Mouse (Mus musculus) kidney, postnatal 0 days (tissue): ENCODE measurements around the gene Tub. TPM values are rescaled to one million over a fixed set of nuclear protein-coding genes. Genes with fewer than 3 reads are reported as not detected.

ENCODE experiments used
- ATAC-seq: fragments of 200-750 bp; cut with Nextera tagmentation; replicated peaks from 2 replicates; pipeline ENCODE4 v1.8.0; 2017; ENCODE audit warnings: low read depth, moderate number of reproducible peaks, moderate TSS enrichment, moderate library complexity; ENCODE audit not compliant: low FRiP score
- DNase-seq: peaks from one replicate; pipeline ENCODE4 v3.0.0-alpha.2; 2016; ENCODE audit warnings: low spot score
- H3K27ac ChIP-seq: fragments of 300-500 bp; sonication (generic); 2 replicates; pipeline ENCODE4 v1.5.1; 2014; ENCODE audit warnings: mild to moderate bottlenecking
- H3K27me3 ChIP-seq: fragments of 300-500 bp; sonication (generic); 2 replicates; pipeline ENCODE4 v1.6.1; 2014; ENCODE audit warnings: low read length, mixed read lengths; ENCODE audit not compliant: insufficient read depth
- H3K36me3 ChIP-seq: fragments of 300-500 bp; sonication (generic); 2 replicates; pipeline ENCODE4 v1.6.1; 2014; ENCODE audit warnings: low read length, mixed read lengths; ENCODE audit not compliant: insufficient read depth
- H3K4me1 ChIP-seq: fragments of 300-500 bp; sonication (generic); replicated peaks from 2 replicates; pipeline ENCODE4 v1.6.1; 2014; ENCODE audit warnings: antibody characterized with exemption, low read length, mixed read lengths; ENCODE audit not compliant: insufficient read depth
- H3K4me2 ChIP-seq: fragments of 300-500 bp; sonication (generic); 2 replicates; pipeline ENCODE4 v1.6.1; 2014; ENCODE audit warnings: mild to moderate bottlenecking, low read length, moderate library complexity, mixed read lengths
- H3K4me3 ChIP-seq: fragments of 300-500 bp; sonication (generic); replicated peaks from 2 replicates; pipeline ENCODE4 v1.5.1; 2014; ENCODE audit warnings: low read depth, low read length
- H3K9ac ChIP-seq: fragments of 300-500 bp; sonication (generic); 2 replicates; pipeline ENCODE4 v1.6.1; 2014; ENCODE audit warnings: low read depth, low read length
- H3K9me3 ChIP-seq: fragments of 300-500 bp; sonication (generic); replicated peaks from 2 replicates; pipeline ENCODE4 v1.6.1; 2016; ENCODE audit warnings: low read length, inconsistent platforms, mixed read lengths
- CTCF ChIP-seq: IDR thresholded peaks from 2 replicates; pipeline ENCODE4 v1.5.1; 2016; ENCODE audit warnings: antibody characterized with exemption, low read depth, mild to moderate bottlenecking, moderate library complexity
- WGBS: fragments of 180-500 bp; shearing (Covaris S2); extraction: QIAGEN DNeasy Blood & Tissue Kit; methylation state at CpG from one replicate; pipeline ENCODE4 v1.1.7; 2014; 5-methylcytosine and 5-hydroxymethylcytosine counted together
- polyA plus RNA-seq: library from polyadenylated mRNA; unstranded; fragments of >200 nt; fragmentation: Nextera tagmentation; extraction: Ambion mirVana; gene quantifications from 2 replicates; pipeline ENCODE4 v1.2.1, GENCODE M21; 2015

Tub gene
- polyA plus RNA-seq, 1 experiment from 2014 or later: 0.36 TPM

DNA sequence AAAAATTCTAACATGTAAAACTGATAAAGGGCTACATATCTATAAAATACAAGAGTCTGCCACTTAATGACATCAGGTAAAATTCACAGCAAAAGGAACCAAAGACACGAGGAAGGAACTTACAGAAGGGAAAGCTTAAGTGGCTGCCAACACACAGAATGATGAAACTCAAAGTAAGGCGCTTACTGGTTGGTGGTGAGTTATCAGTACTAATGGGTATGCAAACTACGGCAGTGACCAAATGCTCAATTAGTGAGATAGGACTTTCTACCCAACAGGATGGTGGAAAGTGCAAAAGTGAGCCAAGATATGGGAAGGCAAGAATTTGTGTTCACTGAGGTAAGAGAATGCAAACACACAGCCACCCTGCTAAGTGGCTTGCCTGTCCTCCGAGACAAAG, 109.4 kb downstream of the Tub start:
- Histone ChIP-seq H3K9me3 (no peaks in the 10 kb centered on the region), H3K27ac (no peak overlapping the region), H3K4me1 (no peaks in the 10 kb centered on the region), H3K27me3 (no peaks in the 10 kb centered on the region), H3K36me3 (no peaks in the 10 kb centered on the region), H3K4me2 (no peak overlapping the region), H3K4me3 (no peak overlapping the region), H3K9ac (no peak overlapping the region)
- DNase-seq: no peak
- WGBS: 85% methylated on average over 4 of the region's 4 CpGs
- ATAC-seq: no peak
- TF ChIP-seq CTCF: no peak

- no peaks in the 10 kb centered on the region for H3K4me1 ChIP-seq
- H3K27me3 ChIP-seq: no peaks in the 10 kb centered on the region
- H3K4me2 ChIP-seq: no peak overlapping the region
- TF ChIP-seq CTCF: no peak
- DNase-seq: no peak
- ATAC-seq: no peak
- H3K9me3 ChIP-seq: no peaks in the 10 kb centered on the region
- no peaks in the 10 kb centered on the region for H3K36me3 ChIP-seq
- WGBS: 76% methylated on average over 4 of the region's 4 CpGs
- H3K27ac ChIP-seq: no peak overlapping the region
- no peak overlapping the region for H3K9ac ChIP-seq
- H3K4me3 ChIP-seq: no peak overlapping the region
These were observed 119.5 kb downstream of the Tub start for GRCm38 (mm10) chr7:109069641-109070040.

DNA sequence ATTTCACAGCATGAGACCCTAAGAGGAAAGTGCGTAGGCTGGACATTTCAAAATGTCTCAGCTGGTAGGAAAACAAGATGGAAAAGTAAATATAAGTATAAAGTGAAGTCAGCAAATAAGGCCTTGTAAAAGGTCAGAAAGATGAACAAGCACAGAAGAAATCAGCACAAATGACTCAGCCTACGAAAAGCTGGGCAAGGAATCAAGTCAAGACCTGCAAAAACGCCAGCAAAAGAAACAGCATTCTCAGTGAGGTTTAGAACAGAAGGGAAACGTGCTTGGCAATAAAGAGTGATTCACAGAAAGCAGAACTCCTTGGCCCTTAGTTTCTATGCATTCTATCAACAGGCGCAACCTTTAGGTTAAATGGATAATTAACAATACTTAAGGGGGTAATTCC, 122.2 kb downstream of the Tub start:
- 74% methylated on average over 5 of the region's 5 CpGs for WGBS
- Histone ChIP-seq H3K27ac (no peak overlapping the region), H3K36me3 (no peaks in the 10 kb centered on the region), H3K9ac (no peak overlapping the region), H3K4me2 (no peak overlapping the region), H3K27me3 (no peaks in the 10 kb centered on the region), H3K4me1 (no peaks in the 10 kb centered on the region), H3K4me3 (no peak overlapping the region), H3K9me3 (no peaks in the 10 kb centered on the region)
- no peak for ATAC-seq
- no peak for DNase-seq
- TF ChIP-seq CTCF: no peak

DNA sequence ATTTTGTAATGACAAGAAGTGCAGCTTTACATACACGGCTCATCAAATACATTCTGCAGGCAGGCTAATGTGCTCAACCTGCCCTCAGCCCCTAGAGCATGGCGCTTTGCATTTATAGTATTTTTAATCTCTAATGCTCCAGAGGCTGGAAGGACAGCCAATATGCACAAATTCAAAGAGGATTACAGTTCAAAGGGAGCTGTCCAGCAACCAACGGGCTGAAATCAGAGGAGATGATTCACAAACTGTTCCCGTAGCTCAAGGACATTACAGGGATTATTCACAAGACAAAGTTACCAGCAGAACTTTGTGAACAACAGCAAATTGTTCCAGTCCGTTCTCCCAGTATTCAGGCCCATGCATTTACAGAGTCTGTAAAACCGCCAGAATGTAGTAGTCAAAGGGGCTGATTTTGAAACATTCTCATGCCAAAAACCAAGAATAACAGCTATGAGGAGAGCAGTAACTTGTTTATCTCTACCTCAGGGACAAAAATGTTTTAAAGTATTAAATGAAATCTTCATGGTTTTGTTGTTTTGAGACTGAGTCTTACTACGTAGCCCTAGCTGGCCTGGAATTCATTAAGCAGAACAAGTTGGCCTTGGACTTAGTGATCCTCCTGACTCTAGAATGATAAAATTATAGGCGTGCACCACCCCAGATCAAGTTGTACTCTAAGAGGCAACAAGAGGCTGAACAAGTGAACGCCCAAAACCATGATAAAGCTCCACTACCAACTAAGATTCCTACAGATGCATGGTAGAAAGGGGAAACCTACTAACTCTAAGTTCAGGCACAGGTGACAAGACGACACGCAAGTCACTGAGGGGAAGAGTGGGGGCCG, 132.4 kb downstream of the Tub start:
- 20% methylated on average over 12 of the region's 12 CpGs for WGBS
- no peaks in the 10 kb centered on the region for H3K9me3 ChIP-seq
- TF ChIP-seq CTCF: no peak
- no peaks in the 10 kb centered on the region for H3K27me3 ChIP-seq
- peak; percentile 69 for DNase-seq
- ATAC-seq: no peak
- no peaks in the 10 kb centered on the region for H3K36me3 ChIP-seq
- H3K27ac ChIP-seq: no peak overlapping the region
- H3K4me3 ChIP-seq: peak overlapping the region; percentile 35
- peak overlapping the region; percentile 62 for H3K4me2 ChIP-seq
- H3K4me1 ChIP-seq: peaks cover 6% of the 10 kb centered on the region; the same call in 1 of the 2 replicates
- H3K9ac ChIP-seq: no peak overlapping the region

GRCm38 (mm10) chr7:109083113-109083812, 133.1 kb downstream of the Tub start, which contains the start of gene Ric3:
Gene Ric3 (minus strand): TSS chr7:109083331.
- ATAC-seq: no peak
- H3K4me1 ChIP-seq: peaks cover 6% of the 10 kb centered on the region; the same call in 1 of the 2 replicates
- no peaks in the 10 kb centered on the region for H3K36me3 ChIP-seq
- no peak for DNase-seq
- H3K9ac ChIP-seq: no peak within 1 kb of the TSS
- WGBS: 4% methylated on average over 48 of the region's 50 CpGs
- H3K27ac ChIP-seq: no peak within 1 kb of the TSS
- peak within 1 kb of the TSS; percentile 35 for H3K4me3 ChIP-seq
- peak within 1 kb of the TSS; percentile 62 for H3K4me2 ChIP-seq
- no peak for TF ChIP-seq CTCF
- no peaks in the 10 kb centered on the region for H3K27me3 ChIP-seq
- no peaks in the 10 kb centered on the region for H3K9me3 ChIP-seq

GRCm38 (mm10) chr7:109083813-109084184, 133.7 kb downstream of the Tub start:
- Histone ChIP-seq H3K9ac (no peak overlapping the region), H3K27ac (no peak overlapping the region), H3K36me3 (no peaks in the 10 kb centered on the region), H3K4me1 (peaks cover 6% of the 10 kb centered on the region; the same call in 1 of the 2 replicates), H3K9me3 (no peaks in the 10 kb centered on the region), H3K4me3 (no peak overlapping the region), H3K27me3 (no peaks in the 10 kb centered on the region), H3K4me2 (no peak overlapping the region)
- ATAC-seq (no peak), DNase-seq (no peak)
- 78% methylated on average over 4 of the region's 4 CpGs for WGBS
- no peak for TF ChIP-seq CTCF

Other genes starting within 250 kb of the Tub start
- gene Olfr512, start 237.0 kb upstream of the Tub start, polyA plus RNA-seq: not detected in 2 replicates
- gene Olfr513, start 199.4 kb upstream of the Tub start, polyA plus RNA-seq: not detected in 2 replicates
- gene Olfr514, start 124.3 kb upstream of the Tub start, polyA plus RNA-seq: not detected in 2 replicates
- gene Olfr516, start 99.8 kb upstream of the Tub start, polyA plus RNA-seq: not detected in 2 replicates
- gene Olfr517, start 78.0 kb upstream of the Tub start, polyA plus RNA-seq: not detected in 2 replicates
- not detected in 2 replicates for gene Olfr518, start 65.3 kb upstream of the Tub start, polyA plus RNA-seq
- gene Olfr519, start 55.9 kb upstream of the Tub start, polyA plus RNA-seq: not detected in 2 replicates
- 0.03 TPM in 1 of 2 replicates, not detected in the other for gene Nlrp10, start 20.2 kb upstream of the Tub start, polyA plus RNA-seq
- gene Eif3f, start 15.9 kb upstream of the Tub start, polyA plus RNA-seq: 97.4 and 104 TPM in 2 replicates
- gene Ric3, start 133.0 kb downstream of the Tub start, polyA plus RNA-seq: 0.66 and 1.2 TPM in 2 replicates
- gene Lmo1, start 224.9 kb downstream of the Tub start, polyA plus RNA-seq: 8.7 and 11.0 TPM in 2 replicates